Mouse (Mus musculus): ENCODE data around the gene Slc50a1.

Gene Slc50a1

DNA sequence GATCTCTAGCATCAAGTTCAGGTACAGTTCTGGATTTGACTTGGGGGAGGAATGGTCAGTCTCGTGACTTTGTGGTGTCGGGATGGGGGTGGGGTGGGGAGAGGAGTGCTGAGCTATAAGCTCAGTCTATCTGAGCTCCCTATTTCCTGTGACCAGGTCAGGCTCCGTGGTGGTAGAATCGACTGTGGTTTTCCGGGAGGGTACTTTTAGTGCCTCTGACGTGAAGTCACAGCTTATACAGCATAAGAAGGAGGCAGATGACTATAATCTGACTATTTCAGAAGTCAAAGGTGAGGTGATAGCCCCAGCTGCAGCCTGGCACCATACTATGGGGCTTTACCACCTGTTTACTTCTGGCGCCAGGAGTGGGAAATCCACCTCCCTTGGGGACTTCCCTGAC is 39.0 kb downstream of the Slc50a1 start:
- peak; percentile 73 to 84 for DNase-seq (ENCODE audit: low spot score in 2 of 2)

DNA sequence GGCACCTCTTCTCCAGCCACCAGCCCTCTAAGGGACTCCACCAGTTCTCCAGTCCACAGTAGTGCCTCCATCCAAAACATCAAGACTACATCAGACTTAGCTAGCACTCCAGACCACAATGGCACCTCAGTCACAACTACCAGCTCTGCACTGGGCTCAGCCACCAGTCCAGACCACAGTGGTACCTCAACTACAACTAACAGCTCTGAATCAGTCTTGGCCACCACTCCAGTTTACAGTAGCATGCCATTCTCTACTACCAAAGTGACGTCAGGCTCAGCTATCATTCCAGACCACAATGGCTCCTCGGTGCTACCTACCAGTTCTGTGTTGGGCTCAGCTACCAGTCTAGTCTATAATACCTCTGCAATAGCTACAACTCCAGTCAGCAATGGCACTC is 39.8 kb downstream of the Slc50a1 start:
- DNase-seq (ENCODE audit: low spot score in 2 of 2), result peak; percentile 68 to 87

DNA sequence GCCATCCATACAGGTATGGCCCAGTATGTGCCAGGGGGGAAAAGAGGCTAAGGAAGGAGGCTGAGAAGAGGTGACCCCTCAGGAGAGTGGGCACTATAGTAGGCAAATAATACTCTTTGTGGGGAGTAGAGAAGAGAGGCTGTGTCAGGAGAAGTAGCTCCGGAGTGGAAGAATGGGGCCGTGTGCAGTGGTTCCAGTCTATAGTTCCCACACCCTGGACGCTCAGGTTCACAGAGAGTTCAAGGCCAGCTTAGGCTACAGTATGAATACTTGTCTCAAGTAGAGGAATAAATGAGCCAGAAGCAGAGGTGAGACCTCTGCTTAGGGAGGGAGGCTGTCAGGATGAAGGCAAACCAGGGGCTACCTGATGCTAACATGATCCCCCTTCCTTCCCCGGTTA is 41.1 kb downstream of the Slc50a1 start:
- no peak for DNase-seq (ENCODE audit: low spot score in 2 of 2)

DNA sequence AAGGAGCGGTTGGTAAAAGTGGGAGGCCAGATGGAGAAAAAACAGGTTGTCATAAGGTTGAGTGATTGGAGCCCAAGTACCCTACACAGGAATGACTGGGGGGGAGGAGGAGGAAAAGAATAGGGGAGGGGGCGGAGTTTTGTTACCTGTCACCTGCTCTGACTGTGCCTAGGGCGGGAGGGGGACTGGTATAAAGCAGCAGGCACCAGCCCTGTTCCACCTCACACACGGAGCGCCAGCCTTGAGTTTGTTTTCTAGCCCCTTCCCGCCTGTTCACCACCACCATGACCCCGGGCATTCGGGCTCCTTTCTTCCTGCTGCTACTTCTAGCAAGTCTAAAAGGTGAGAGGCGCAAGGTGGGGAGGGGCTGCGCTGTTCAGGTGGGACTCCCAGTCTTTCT is 41.5 kb downstream of the Slc50a1 start, which contains the start of gene Muc1:
Muc1 (plus strand) TSS at position 222 of the 400 bp plus-strand sequence.
- DNase-seq (ENCODE audit: low spot score in 2 of 2), result no peak

DNA sequence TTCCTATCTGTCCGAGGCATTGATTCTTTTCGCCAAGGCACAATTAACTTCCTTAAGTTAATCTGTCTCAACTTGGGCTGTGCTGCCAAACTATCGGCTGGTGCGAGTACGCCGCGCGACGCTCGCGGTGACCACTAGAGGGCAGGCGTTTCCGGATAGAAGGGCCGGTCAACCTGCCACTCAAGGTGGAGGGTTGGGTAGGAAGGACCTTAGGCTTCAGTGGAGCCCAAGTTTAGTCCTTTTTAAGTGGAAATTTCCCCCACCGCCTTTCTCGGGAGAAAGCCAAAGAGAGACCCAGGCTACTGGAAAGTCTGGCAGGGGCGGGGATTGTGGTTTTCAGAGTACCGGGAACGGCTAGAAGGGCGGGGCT is 42.2 kb downstream of the Slc50a1 start:
- DNase-seq (ENCODE audit: low spot score in 2 of 2), result peak; percentile 86 to 88

DNA sequence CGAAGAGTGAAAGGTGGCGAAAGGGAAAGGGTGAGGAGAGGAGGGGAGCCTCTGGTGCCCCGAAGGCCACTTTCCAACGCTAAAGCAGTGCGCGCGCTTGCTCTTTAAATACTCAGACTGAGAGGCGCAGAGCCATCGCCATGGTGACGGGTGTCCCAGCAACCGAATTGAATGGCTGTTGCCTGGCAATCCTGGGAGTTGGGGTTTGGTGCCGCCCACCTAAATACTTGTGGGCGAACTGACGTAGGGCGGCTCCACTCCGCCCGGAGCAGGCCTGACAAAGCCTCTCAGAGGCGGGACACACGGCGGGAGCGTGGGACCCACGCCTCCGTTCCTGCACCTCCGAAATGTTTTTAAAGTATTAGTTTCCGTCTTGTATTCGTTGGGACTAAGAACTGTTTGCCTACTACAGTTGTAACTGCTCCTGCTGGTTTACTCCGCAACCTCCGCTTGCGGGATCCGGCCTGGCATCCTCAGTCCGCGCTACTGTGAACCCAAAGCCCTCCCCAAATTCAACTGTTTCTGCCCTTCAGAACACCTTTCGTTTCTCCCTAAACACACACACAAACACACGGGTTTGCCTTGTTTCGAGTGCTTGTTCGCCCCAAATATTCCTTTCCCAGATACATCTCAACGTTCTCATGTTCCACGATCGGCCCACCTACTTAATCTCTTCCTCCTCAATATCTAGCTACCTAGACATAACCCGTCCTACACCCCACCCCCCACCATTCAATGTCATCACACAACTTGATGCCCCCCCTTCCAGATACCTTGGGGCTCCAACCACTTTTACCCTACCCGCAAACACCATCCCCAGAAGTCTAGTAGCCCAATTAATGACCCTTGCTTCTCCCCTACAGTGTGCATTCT is 42.8 kb downstream of the Slc50a1 start:
- DNase-seq (ENCODE audit: low spot score in 2 of 2), result peak; percentile 69 to 74

DNA sequence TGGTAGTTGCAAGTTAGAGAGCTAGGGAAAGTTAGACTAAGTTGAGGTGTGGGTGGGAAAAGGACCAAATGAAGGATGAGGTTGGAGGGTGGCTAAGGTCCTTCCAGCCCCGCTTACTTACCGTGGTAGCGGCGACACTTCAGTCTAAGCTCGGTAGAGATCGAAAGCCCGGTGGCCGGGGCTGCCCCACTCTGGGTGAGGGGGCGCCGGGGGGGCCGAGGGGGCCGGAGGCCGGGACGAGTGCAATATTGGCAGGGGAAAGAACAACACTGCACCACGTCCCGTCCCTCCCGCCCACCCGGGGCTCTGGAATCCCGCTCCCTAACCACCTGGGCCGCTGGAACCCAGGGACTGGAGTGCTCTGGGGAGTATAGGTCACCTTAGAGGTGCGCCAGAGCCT is 43.5 kb downstream of the Slc50a1 start, which contains the start of gene Mtx1:
Mtx1 (minus strand) TSS at position 189 of the 400 bp plus-strand sequence.
- no peak for DNase-seq (ENCODE audit: low spot score in 2 of 2)

DNA sequence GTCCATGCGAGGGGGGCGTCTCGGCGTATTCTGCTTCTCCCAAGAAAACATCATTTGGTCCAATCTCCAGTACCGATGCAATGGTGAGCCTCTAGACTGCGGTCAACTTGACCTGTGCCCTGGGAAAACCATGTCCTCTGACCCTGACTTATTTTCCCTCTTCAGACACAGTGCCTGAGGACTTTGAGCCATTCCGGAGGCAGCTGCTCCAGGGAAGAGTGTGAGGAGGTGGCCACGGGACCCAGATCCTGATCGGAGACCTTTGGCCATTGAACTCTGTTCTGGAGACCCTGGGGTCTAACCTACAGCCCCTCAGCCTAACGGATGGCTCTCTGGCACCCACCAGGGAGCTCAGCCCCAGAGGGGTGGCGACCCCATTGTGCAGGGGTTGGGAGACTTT is 44.0 kb downstream of the Slc50a1 start:
- no peak for DNase-seq (ENCODE audit: low spot score in 2 of 2)

DNA sequence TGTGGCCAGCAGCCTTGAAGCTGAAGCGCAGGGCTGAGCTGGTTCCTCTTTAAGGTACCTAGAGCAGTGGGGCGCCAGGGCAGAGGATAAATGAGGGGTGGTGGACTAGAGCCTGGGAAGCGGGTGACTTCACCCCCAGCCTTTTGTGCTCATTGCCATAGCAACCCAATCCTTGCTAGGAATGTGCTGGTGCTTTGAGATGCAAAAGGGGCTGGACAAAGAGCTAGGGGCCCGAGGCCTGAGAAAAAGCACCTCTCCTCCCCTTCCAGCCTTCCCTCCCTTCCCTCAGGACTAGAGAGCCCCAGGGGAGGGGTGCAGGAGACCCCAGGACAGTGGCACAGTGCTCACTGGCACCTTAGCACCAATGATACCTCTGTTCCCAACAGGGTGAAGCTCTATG is 44.5 kb downstream of the Slc50a1 start:
- no peak for DNase-seq (ENCODE audit: low spot score in 2 of 2)

DNA sequence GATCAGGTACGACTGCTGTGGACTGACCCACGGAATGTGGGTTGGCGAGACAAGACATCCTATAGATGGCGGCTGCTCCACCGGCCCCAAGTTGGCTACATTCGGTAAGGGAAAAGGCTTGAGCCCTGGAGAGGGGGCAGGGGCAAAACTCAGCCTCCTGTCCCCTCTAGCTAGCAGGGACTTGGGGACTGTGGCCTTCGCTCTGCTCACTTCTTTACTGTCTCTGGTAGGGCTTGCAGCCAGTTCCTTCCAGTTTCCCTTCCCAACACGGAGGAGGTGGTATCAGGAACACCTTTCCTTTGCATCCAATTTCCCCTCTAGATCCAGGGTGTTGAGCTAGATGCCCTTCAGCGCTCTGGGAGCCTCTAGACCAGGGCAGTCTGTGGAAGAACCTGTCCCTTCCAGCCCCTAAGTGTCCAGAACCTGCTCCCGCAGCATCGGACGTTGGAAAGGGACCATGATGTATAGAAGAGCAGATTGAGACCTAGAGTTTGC is 45.0 kb downstream of the Slc50a1 start:
- DNase-seq (ENCODE audit: low spot score in 2 of 2), result no peak

DNA sequence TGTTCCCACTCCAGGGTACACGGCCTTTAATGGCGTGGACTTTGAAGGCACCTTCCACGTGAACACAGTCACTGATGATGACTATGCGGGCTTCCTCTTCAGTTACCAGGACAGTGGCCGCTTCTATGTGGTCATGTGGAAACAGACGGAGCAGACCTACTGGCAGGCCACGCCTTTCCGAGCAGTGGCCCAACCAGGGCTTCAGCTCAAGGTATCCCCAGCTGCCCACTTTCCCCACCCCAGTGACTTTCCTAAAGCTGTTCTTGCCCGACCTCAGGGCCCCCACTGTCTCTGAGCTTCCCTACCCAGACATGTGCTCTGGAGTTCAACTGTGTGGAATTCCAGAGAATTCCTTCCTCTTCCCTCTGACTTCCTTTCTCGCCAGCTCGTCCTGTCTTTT is 45.6 kb downstream of the Slc50a1 start:
- DNase-seq (ENCODE audit: low spot score in 2 of 2), result no peak

DNA sequence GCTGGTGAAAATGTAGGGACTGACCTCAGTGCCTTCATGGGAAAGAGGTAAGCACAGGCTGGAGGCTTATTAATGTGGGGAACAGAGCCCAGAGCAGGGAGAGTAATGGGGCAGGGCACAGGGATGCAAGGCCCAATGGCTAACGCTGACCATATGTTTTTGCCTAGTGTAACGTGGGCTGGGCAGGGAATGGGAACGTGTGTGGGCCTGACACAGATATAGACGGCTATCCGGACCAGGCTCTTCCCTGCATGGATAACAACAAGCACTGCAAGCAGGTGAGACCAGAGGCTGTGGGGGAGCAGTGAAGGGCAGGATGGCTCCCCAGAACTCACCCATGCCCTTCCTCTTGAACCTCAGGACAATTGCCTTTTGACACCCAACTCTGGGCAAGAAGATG is 49.2 kb downstream of the Slc50a1 start:
- no peak for DNase-seq (ENCODE audit: low spot score in 2 of 2)

DNA sequence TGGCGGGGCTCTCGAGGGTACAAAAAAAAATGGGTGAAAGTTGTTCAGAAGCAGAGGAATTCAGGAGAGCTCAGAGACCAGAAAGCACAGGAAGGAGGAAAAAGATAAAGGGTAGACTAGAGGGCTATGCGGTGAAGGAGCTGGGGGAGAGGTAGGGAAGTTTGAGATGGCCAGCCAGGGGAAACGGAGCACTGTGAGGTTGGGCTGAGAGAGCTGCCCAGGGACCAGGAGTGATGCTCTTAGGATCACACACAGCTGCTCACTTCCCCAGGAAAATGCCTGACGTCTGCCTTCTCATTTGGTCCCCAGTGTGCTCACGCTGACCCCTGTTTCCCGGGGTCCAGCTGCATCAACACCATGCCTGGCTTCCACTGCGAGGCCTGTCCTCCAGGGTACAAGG is 50.8 kb downstream of the Slc50a1 start:
- no peak for DNase-seq (ENCODE audit: low spot score in 2 of 2)

DNA sequence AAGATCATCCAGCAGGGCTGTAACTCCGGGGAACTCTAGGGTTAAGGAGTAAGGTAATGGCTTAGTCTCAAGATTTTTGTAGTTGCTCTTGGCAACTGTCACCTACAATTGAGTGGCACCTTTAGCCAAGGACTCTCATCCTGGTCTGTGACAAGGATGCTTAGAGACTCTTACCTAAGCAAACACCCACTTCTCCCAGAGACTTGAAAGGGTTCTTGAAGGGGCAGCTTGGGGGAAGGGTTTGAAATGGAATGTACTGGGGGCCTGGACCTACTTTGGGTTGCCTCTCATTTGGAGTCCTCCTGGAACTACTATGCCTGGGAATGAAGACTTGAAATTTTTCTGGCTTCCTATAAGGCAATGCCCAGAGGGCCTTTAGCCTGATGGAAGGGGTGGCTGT is 52.1 kb downstream of the Slc50a1 start:
- no peak for DNase-seq (ENCODE audit: low spot score in 2 of 2)

All from natural killer cell, adult 2 months (primary cell).